Mouse (Mus musculus) frontal cortex, adult (tissue): Measurements from ENCODE around the gene Igdcc3.

Experiments used
- ATAC-seq: cut with Nextera tagmentation; 2 replicates; pipeline ENCODE4 v1.9.2; 2017; ENCODE audit warnings: mild to moderate bottlenecking, moderate library complexity, mixed read lengths; ENCODE audit not compliant: low TSS enrichment

Igdcc3 gene

DNA sequence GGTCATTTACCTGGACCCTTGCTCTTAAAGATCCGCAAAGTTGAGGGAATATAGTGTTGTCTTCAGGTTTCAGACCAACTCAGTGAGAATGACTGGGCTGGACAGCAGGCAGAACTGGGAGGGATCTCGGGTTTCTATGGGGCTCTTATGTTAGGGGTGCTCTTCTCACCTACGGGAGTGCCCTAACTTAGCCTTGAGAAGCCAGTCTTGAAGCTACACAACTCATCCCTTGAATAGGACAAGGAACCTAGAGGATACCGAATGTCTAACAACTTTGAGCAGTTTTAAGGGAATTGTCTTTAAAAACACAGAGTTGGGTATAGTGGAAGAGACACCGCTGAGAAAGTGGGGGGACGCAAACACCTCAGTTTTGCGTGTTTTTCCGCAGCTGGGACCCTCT lies 498 bp upstream of the Igdcc3 start:
- ATAC-seq, result no peak

DNA sequence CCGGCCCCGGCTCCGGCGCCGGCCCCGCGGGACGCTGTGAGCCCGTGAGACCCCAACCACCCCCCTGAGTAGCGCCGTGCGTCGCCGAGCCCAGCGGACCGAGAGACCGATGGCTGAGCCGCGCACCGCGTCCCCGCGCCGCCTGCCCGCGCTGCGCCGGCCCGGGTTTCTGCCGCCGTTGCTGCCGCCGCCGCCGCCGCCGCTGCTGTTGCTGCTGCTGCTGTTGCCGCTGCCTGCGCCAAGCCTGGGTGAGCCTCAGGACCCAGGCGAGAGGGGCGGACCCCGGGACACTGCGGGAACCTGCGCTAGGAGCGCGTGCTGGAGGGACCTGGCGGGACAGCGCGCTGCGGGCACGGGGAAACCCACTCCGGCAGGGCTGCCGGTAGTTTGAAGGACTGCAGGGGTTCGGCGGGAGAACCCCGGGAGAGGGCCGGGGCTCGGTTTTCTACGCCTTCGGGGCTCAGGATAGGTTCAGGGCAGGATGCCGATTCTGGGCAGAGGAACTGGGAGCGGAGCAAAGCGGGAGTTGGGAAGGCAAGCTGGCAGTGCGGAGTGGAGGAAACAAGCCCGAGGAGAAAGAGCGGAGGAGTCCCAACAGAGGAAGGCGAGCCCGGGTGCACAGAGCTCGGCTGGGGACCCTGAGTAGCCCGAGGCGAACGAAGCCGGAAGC lies 452 bp downstream of the Igdcc3 start:
- peak; percentile 80 for ATAC-seq

DNA sequence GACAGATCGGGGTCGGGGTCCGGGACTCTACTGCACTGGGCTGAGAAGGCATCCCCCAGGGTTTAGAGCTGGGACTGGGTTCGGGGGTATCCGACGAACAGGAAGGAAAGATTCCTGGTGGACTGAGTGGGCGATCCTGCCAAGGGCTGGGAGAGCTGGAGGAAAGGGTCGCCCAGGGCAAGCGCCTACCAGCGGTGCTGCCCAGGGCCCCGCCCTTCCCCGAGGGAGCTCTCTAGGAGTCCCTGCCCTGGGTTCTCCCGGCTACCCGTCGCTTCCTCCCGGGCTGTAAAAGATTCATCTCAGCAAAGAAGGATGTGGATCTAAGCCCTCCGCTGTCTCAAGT lies 958 bp downstream of the Igdcc3 start:
- ATAC-seq, result peak; percentile 25; the same call in 1 of the 2 replicates

DNA sequence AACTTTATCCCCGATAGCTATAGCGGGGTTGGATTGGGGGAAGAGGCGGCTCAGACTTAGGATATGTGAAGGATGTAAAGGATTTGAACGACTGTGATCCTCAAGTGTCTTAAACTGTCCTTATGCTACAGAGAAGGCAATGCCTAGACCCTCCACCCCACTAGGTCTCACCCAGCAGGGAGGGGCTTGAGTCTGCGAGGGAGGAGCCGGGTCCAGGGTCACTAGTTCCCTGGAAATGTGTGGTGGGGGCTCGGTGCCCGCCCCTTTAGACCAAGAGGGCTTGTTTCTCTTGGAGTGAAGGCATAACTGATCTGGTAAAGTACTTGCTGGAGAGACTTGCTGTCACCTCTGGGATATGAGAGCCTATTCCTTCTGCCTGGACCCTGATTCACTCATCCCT lies 1.4 kb downstream of the Igdcc3 start:
- no peak for ATAC-seq

DNA sequence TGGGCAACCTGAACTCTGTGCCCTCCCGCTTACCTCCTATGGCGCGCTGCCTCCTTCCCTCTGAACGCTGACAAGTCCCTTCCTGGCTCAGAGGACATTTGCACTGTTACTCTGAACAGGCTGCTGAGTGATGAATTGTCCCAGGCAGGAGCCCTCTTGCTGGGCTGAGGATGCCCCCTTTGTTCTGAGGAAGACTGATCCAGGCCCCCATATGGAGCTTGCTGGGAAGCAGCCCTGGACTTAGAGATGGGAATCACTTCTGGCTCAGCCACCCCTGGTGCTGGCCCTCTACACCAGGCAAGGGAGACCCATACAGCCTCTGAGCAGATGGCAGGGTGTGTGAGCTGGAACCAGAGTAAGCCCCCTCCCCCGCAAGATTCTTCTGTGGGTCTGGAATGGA lies 5.0 kb downstream of the Igdcc3 start:
- no peak for ATAC-seq

DNA sequence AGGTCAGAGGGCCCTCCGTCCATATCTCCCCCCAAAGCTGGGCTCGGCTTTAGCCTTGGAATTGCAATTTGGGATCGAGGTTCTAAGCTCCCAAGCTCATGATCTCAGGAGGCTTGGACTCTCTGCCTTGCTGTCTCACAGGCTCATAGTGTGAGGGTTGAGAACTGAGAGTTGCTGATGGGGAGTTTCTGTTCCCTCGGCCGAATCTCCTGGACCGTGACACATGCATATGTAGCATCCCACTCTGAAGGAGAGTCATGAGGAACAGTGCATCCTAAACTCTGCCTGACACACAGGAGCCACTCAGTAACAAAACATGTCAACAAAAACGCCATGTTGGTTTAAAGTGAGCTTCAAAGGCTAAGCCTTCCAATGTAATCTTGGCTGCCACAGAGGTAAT lies 7.5 kb downstream of the Igdcc3 start:
- no peak for ATAC-seq

DNA sequence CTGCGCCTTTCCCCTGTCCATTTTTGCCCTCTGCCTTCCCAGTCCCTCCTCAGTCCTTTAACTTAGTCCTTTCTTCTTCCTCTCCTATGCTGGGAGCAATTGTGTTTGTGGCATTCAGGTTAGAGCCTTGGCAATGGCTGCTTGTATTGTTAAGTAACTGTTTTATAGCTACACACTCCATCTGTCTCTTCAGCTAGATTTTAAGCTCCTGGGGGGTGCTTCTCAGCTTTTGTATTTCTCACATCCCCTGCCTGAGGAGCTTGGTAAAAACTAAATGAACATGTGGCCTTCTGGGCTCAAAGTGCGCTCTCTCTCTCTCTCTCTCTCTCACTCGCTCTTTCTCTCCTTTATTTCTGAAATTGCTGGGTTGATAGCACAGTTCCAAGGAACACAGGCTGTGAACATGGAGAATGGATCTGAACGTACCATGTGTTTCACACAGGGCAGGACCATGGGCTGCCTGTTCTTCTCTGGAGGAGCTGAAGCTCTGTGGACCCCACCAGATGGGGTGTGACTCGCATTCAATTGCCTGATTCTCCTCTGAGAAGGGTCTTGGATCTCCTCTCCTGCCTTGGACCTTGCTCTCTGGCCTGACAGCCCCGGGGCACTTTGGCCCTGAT lies 11.8 kb downstream of the Igdcc3 start:
- no peak for ATAC-seq

DNA sequence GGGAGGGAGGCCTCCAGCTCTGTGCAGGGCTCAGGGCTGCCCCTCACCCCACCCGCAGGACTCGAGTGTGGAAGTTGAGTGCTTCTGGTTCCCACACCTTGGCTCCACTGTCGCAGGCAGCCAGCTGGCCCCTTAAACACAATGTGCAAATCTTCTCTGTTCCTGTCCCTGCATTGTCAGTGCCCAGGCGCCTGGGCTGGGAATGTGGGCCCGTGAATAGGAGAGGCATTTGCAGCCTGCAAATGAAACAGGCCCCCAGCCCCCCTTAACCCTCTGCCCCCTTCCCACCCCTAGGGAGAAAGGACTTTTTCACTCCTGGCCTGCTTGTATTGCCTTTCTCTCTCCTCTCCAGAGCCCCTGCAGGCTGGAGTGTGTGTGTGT lies 12.3 kb downstream of the Igdcc3 start:
- no peak for ATAC-seq

DNA sequence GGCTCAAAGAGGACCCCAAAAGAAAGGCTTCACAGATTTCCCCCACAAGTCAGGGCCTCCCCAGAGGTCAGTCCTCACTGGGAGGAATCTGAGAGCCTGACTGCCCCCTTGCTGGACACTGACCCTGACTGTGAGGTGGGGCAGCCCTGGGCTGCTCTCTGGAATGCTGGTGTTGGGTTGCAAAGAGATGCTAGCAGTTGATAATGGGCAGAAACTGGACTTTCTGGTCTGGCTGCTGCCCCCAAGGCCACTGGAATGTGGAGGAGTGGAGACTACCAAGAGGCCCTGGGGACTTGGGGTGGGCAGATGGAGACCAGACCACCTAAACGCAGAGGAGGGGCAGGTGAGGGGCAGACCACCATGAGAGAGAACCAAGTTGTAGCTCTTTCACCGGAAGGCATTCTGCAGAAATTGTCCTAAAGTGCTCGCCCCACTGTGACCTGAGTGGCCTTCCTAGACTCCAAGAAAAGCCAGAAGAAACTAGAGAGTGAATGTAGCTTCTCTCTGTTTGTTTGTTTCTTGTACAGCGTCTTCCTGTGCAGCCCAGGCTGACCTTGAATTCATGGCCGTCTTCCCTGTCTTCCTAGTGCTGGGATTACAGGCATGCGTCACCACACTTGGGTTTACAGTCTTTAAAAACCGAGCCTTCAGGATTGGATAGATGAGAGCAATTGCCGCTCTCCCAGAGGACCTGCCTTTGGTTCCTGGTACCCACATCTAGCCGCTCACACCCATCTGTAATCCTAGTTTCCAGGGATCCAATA lies 13.9 kb downstream of the Igdcc3 start:
- no peak for ATAC-seq

DNA sequence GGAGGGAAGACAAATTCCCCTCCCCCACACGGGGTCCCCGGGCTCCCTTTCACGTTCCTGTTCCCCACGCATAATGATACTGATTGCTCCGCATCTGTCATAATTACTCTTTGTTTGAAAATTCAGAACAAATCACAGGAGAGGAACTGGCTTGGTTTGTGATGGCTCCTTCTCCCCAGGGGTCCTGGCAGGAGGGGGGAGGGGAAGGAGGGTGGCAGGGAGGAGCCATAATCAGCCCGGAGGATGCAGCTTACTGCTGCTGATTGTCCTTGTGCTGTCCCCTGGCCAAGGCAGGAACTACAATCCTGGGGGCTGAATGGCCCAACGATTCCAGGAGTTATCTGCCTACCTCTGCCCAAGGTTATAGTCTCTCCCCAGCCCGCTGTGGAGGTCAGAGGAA lies 15.6 kb downstream of the Igdcc3 start:
- no peak for ATAC-seq

DNA sequence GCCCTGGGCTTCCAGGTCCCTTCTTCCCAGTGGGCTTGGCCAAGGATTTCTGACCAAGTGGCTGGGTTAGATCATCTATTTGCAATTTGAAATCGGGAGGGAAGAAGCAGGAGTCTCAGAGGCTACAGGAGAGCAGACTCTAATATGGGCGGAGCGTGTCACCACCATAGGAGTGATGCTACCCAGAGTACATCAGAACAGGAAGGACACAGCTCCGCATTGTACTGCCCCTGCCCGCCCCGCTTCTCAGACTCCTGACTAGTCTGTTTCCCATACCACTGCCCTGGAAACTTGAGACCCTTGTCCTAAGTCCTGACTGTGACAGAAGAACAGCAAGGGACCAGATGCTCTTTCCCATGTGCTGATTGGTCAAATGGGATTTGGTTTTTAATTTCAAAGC lies 16.6 kb downstream of the Igdcc3 start:
- no peak for ATAC-seq

DNA sequence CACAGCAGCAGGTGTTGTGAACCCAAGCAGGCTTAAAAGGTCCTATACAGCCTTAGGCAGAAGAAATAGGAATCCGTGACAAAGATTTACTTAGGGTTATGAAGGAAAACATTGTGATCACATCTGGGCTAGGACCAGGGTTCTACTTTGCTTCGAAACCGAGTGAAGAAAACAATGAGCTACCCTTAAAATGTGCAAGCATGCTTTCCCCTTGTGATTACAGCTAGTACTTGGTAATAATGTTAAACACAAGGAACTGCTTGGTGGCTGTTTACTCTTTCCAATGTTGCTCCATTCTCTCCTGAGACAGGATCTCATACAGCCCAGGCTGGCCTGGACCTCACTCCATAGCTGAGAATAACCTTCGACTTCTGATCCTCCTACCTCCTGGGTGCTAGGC lies 20.2 kb downstream of the Igdcc3 start:
- ATAC-seq, result no peak

DNA sequence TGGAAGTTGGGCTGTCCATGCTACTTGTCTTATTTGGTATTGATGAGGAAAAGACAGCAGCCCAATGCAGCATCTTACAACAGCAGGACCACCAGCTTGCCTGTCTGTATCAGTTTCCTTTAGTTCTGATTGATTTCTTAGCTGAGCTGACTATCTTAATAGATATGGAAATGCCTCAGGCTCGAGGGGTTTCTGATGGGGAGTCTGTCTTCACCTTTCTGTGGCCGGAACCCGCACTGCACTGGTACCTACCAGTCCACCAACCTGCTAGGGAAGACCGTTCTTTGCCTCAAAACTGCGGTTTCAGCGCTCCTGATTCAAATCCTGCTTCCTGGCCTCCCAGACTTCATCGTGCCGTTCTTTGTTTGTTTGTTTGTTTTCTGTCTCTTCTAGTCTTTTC lies 20.9 kb downstream of the Igdcc3 start:
- no peak for ATAC-seq

DNA sequence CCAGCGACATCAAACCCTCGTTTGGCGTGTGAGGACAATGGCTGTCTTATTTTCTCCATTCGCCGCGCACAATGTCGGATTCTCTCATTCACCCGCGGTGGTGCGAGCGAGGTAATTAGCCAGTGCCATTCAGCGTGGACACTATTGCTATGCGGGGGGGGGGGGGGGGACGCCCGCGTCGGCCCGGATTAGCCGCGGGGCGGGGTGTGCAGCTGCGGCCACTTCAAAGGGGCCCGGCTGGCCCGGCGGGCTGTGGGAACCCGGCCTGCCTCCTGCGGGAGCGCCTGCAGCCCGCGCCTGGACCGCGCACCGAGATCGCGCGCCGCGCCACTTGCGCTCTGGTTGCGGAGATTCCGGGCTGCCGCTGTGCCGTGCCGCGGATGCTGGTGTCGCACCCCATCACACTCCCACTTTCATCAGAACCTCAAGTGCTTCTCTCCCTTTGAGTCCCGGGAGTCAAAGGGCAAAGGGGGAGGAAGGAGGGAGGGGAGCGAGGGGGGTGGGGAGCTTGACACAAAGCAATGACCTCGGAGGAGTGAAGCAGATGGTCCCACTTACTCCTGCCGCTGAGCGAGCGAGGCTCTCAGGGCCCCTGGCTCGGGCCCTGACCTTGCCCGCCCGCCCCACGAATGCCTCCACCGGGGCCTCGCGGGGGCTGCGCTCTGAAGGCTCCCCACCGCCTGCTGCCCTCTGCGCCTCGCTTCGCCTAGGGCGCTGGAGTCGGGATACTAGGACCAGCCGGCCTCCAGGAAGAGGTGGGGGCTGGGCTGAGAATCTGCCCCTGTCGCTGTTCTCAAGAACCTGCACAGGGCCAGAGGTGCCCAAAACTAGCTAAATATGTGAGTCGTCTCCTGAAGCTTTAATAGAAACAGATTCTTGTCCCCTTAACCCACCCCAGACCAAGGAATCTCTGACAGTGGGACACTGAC lies 22.0 kb downstream of the Igdcc3 start:
- peak; percentile 47; the same call in 1 of the 2 replicates for ATAC-seq

DNA sequence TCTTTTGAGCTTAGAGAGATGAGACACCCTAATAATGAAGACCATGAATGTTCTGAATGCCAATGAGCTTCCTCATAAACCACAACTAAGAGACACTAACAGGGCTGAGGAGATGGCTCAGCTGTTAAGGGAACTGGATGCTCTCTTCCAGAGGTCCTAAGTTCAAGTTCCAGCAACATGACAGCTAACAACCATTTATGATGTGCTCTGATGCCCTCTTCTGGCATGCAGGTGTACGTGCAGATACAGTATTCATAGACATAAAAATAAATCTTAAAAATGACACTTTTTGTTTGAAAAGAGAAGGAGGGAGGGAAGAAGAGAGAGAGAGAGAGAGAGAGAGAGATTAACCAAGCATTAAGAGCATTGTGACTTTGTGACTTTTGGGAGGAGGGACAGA lies 23.9 kb downstream of the Igdcc3 start:
- ATAC-seq, result no peak

DNA sequence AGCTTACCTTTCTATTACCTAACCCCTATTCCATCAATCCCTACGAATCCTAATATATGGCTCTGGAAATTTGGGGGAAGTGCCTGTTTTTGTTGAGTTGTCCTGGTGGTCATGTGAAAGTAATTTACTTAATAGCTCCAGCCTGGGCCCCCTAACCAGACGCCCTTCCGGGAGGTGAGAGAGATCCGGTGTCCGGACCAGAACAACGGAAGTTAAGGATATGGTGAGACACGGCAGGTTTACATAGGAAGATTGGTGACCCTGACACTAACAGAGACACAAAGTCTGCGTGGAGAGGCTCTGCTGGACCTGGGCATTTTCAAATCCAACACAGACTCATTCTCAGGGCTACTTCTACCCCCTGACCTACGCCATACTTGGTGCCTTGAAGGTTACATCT lies 25.4 kb downstream of the Igdcc3 start:
- no peak for ATAC-seq

DNA sequence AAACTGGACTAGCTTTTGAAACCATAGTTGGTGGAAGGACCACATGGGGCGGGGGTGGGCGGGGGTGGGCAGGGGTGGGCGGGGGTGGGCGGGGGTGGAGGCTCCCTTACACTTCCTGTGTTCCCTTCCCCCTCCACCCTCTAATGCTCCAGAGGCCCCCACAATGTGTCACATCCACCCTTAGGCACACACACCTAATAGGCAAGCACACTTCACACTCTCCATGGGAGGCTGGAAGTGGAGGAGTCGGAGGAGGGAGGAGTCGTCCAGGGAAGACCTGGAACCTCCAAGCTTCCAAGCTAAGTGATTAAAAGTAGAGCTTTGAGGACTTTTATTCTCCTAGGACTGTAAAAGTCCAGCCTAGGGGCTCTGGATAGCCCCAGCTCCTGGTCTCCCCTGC lies 27.5 kb downstream of the Igdcc3 start:
- ATAC-seq, result no peak

DNA sequence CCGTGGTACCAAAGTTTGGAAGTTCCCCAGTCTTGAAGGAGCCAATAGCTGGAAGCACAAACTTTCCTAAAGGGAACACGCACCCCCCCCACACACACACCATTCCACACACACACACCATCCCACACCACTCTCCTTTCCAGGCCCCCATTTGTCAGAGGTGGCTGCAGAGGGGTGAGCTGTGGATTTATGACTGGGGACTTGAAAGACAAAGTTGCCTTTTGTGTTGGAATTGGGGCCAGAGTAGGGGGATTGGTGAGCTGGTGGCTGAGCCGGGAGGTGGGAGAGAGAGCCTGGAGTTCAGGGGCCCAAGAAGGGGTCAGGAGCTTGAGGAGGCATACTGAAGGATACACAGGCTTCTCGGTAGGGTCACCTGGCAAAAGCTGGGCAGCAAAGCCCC lies 28.0 kb downstream of the Igdcc3 start:
- ATAC-seq, result no peak

DNA sequence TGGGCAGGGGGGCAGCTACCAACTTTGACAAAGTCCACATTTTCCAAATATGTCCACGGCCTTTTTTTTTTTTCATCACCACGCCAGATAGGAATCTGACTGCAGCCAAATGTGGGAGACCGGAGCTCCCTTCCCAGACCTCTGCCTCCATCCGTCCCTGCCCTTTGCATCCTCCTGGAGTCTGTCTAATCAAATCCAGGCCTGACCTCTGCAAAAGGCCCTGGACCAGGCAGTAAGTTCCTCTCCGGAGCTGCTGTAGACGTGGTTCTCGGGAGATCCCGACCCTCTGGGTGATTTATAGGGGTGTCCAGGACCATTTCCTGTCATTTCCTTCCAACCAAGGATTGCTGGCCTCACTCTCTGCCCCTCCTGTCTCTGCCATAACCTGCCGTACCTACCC lies 31.7 kb downstream of the Igdcc3 start:
- no peak for ATAC-seq

DNA sequence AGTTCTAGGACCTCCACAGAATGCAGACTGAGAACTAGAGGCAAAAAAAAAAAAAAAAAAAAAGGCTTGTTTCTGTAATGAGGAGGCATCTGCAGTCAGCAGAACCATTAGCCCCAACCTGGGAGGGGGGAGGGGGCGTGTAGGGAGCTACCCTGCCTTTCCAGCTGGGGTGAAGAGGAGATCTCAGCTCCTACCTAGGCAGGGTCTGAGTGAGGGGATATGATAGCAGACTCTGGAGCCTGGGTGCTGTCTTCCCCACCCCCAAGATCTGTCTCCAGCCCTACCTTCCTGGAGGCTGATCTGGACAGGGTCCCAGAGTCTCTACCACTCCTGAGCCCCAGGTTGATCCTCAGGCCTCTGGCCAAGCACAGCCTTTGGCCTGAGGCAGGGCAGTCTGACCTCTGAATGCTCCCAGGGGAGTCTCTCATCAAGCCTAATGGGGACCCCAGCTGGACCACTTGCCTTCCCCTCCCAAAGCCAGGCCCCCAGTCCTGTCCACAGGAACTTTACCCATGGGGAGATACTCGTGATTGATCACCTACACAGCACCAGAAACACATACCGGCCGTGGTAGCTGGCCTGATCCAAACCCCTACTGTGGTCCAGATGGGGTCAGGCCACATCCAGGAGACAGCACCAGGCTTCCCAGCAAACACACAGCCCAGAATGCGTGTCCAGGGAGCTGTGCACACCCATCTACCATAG lies 34.4 kb downstream of the Igdcc3 start:
- ATAC-seq, result no peak
